Mouse (Mus musculus) T-cell, adult 2 months (primary cell): Measurements from ENCODE around the gene Chst13.

Experiments used
- DNase-seq: peaks from one replicate; pipeline ENCODE4 v3.0.0; 2022; ENCODE audit warnings: low spot score

Gene Chst13

GRCm38 (mm10) chr6:90324991-90325390 is at the start of gene Chst13:
Gene Chst13, minus strand, starts transcription at chr6:90325185.
- DNase-seq = no peak

GRCm38 (mm10) chr6:90374647-90375046 is 49.7 kb upstream of the Chst13 start:
- DNase-seq = no peak

DNA sequence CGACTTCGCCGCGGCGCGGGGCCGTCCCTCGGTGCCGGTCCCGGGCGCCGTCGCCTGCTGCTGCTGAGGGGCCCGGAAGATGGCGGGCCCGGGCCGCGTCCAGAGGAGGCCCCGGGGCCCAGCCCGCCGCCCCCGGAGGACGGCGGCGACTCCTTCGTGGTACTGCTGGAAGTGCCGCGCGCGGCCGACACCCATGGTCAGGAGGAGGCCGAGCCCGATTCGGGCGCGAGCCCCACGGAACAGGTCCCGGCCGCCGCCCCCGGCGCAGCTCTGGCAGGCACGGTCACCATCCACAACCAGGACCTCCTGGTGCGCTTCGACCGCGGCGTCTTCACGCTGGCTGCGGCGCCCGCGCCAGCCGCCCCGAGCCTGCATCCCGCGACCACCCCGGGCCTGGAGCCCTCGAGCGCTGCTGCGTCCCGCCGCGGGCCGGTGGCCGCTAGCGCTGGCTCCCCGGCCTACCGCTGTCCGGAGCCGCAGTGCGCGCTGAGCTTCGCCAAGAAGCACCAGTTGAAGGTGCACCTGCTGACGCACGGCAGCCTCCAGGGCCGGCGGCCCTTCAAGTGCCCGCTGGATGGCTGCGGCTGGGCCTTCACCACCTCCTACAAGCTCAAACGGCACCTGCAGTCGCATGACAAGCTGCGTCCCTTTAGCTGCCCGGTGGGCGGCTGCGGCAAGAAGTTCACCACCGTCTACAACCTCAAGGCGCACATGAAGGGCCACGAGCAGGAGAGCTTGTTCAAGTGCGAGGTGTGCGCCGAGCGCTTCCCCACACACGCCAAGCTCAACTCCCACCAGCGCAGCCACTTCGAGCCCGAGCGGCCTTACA is 45.0 kb upstream of the Chst13 start:
- DNase-seq = peak; percentile 34

GRCm38 (mm10) chr6:90368976-90369724 is 44.2 kb upstream of the Chst13 start, which contains the start of gene Zxdc:
Gene Zxdc, plus strand, starts transcription at chr6:90369492.
- DNase-seq = peak; percentile 96

- no peak for DNase-seq
Measured at GRCm38 (mm10) chr6:90363301-90363700, 38.3 kb upstream of the Chst13 start.

DNA sequence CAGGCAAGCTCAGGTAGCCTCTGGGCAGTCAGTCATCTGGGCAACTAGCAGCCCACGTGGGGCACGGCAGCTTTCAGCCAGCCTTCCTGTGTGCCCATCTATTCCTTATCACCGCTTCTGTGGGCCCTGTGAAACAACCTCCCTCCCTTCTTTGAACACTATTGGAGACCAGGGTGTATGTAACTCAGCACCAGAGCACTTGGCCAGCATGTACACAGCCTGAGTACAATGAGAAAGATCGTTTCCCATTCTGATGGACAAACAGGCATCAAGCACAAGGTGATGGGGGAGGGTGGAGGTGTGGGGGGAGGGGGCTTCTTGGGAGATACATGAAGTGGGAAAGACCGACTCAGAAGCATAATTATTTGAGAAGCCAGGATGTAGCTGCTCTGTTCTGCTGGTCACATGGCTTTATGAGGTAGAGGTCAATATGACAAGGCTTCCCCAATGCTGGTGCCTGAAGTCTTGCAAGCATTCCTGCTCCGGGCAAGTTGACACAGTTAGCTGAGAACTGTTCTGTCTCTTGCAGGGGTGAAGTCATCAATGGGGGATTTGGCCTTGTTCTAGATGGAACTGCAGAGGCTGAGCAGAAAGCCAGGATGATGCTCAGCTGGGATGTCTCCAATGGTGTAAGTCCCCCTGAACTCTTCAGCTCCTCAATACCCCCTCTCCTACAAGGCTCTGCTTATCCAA is 36.1 kb upstream of the Chst13 start:
- DNase-seq = no peak

- no peak for DNase-seq
Measured at GRCm38 (mm10) chr6:90360024-90360781, 35.2 kb upstream of the Chst13 start.

GRCm38 (mm10) chr6:90359445-90359844 is 34.5 kb upstream of the Chst13 start:
- no peak for DNase-seq

- DNase-seq = no peak
Measured at GRCm38 (mm10) chr6:90358142-90358541, 33.2 kb upstream of the Chst13 start.

GRCm38 (mm10) chr6:90350011-90350410 is 25.0 kb upstream of the Chst13 start:
- DNase-seq = no peak

- no peak for DNase-seq
Measured at GRCm38 (mm10) chr6:90348500-90348899, 23.5 kb upstream of the Chst13 start.

- DNase-seq = no peak
Measured at GRCm38 (mm10) chr6:90347183-90347582, 22.2 kb upstream of the Chst13 start.

DNA sequence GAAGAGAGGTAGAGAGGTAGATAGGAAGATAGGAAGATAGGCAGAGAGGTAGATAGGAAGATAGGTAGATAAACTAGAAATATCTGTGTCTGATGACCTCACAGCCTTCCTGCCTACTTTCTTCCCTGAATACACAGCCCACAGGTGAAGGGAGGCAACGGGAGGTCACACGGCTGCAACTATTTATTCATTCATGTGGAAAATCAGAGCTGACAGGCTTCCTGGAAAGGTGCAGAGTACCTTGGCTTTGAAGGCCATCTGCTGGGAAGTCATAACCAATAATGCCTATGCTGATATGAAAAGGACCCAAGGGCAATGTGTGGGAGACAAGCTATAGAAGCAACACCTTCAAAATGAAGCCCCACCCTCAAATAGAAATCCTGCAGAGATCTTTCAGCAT is 17.4 kb upstream of the Chst13 start:
- DNase-seq = no peak

- no peak for DNase-seq
Measured at GRCm38 (mm10) chr6:90334244-90334643, 9.3 kb upstream of the Chst13 start.

- DNase-seq = no peak
Measured at GRCm38 (mm10) chr6:90332561-90333425, 7.8 kb upstream of the Chst13 start, which contains the start of gene Uroc1. Gene Uroc1, plus strand, starts transcription at chr6:90333284.

GRCm38 (mm10) chr6:90329953-90330352 is 5.0 kb upstream of the Chst13 start:
- DNase-seq = no peak

DNA sequence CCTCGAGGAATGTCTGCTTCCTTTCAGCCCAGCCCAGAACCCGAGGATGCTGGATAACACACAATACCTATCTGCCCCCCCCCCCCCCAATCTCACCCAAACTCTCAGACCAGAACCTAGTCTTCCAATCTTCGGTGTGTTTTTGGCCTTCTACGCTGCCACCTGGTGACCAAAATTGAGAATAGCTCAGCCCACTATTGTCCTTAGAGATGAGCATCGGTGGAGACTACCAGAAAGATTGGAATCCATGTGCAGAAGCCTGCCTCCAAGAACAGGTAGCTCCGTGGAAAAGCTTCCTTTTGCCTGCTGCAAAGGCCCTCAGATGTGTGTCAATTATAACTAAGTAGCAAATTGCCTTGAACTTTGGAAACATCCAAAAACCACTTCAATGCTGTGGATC is 2.7 kb upstream of the Chst13 start:
- no peak for DNase-seq

- DNase-seq = no peak
Measured at GRCm38 (mm10) chr6:90324463-90324862, 522 bp downstream of the Chst13 start.

GRCm38 (mm10) chr6:90324026-90324425 is 959 bp downstream of the Chst13 start:
- DNase-seq = no peak

GRCm38 (mm10) chr6:90321811-90322210 is 3.2 kb downstream of the Chst13 start:
- no peak for DNase-seq

- no peak for DNase-seq
Measured at GRCm38 (mm10) chr6:90320429-90320828, 4.6 kb downstream of the Chst13 start.
